Mouse (Mus musculus) fibroblast of lung, adult 2 months (primary cell): ENCODE results near the gene Fkbp1b.
A peak's percentile ranks its signal among the peaks of the same experiment; 100 is the strongest.
"Not testable (repeated sequence)": the region's sequence is repeated elsewhere in the genome, so short reads cannot be mapped to it uniquely, and the experiment has no call there.

Source experiments
- DNase-seq: peaks from one replicate; pipeline ENCODE4 v3.0.0-alpha.2; 2011; ENCODE audit warnings: low read depth

Gene Fkbp1b

GRCm38 (mm10) chr12:4841392-4841887 lies at the start of gene Fkbp1b:
TSS of gene Fkbp1b (minus strand) at chr12:4841591.
- no peak for DNase-seq

GRCm38 (mm10) chr12:4889891-4890290 lies 48.5 kb upstream of the Fkbp1b start:
- DNase-seq = no peak

GRCm38 (mm10) chr12:4889251-4889650 lies 47.9 kb upstream of the Fkbp1b start:
- no peak for DNase-seq

- no peak for DNase-seq
Observed at GRCm38 (mm10) chr12:4888739-4889138, 47.3 kb upstream of the Fkbp1b start.

GRCm38 (mm10) chr12:4886581-4886980 lies 45.2 kb upstream of the Fkbp1b start:
- DNase-seq = not testable (repeated sequence)

- no peak for DNase-seq
Observed at GRCm38 (mm10) chr12:4885062-4885461, 43.7 kb upstream of the Fkbp1b start.

GRCm38 (mm10) chr12:4882086-4882485 lies 40.7 kb upstream of the Fkbp1b start:
- no peak for DNase-seq

- DNase-seq = no peak
Observed at GRCm38 (mm10) chr12:4879048-4879447, 37.7 kb upstream of the Fkbp1b start.

- no peak for DNase-seq
Observed at GRCm38 (mm10) chr12:4878296-4878783, 36.9 kb upstream of the Fkbp1b start.

- no peak for DNase-seq
Observed at GRCm38 (mm10) chr12:4875623-4876022, 34.2 kb upstream of the Fkbp1b start.

GRCm38 (mm10) chr12:4874161-4874927 lies 33.0 kb upstream of the Fkbp1b start, which contains the start of gene Mfsd2b:
TSS of gene Mfsd2b (minus strand) at chr12:4874359.
- peak; percentile 23 for DNase-seq

- no peak for DNase-seq
Observed at GRCm38 (mm10) chr12:4873531-4873930, 32.1 kb upstream of the Fkbp1b start.

GRCm38 (mm10) chr12:4872983-4873477 lies 31.6 kb upstream of the Fkbp1b start:
- DNase-seq = no peak

- no peak for DNase-seq
Observed at GRCm38 (mm10) chr12:4872273-4872672, 30.9 kb upstream of the Fkbp1b start.

GRCm38 (mm10) chr12:4871260-4871659 lies 29.9 kb upstream of the Fkbp1b start:
- DNase-seq = no peak

- DNase-seq = no peak
Observed at GRCm38 (mm10) chr12:4868924-4869323, 27.5 kb upstream of the Fkbp1b start.

- no peak for DNase-seq
Observed at GRCm38 (mm10) chr12:4864338-4864690, 22.9 kb upstream of the Fkbp1b start.

- DNase-seq = no peak
Observed at GRCm38 (mm10) chr12:4863654-4864337, 22.4 kb upstream of the Fkbp1b start.

- DNase-seq = no peak
Observed at GRCm38 (mm10) chr12:4862672-4863071, 21.3 kb upstream of the Fkbp1b start.

GRCm38 (mm10) chr12:4859241-4859914 lies 18.0 kb upstream of the Fkbp1b start:
- DNase-seq = no peak

- no peak for DNase-seq
Observed at GRCm38 (mm10) chr12:4856834-4857233, 15.4 kb upstream of the Fkbp1b start.

GRCm38 (mm10) chr12:4856160-4856559 lies 14.8 kb upstream of the Fkbp1b start:
- no peak for DNase-seq
